Mouse (Mus musculus): ENCODE results near the gene Ankrd22.

- TF ChIP-seq FLI1 (IDR thresholded peaks at IDR 0.05; ENCODE audit: low read length) (no peak), GATA1 (IDR thresholded peaks at IDR 0.05; ENCODE audit: borderline replicate concordance, low read length) (no peak)
These were observed 13.9 kb downstream of the Ankrd22 start for GRCm38 (mm10) chr19:34151909-34152308.

Data from megakaryocyte, embryonic 14.5 days (primary cell).